Mouse (Mus musculus): ENCODE data around the gene Pmepa1.

Pmepa1 gene

DNA sequence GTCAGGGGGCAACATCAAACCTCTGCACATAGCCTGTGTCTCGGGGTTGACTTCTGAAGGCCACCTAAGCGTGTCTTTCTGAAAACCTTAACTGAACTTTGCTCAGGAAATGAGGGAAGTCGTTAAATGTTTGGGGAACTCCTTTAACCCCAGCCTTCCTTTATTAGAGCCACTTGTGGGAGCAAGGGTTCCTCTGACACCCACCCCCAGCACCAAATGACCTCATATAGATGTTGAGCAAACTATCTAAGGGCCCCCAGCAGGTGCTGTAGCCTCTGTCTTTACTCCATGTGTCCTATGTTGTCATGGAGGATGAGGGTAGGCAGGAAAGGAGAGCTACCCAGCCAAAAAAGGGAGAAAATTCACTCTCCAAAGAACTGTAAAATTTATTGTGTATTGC is 52.2 kb downstream of the Pmepa1 start:
- TF ChIP-seq CTCF (conservative IDR thresholded peaks at IDR 0.05; ENCODE audit: low read length) (no peak), NANOG (IDR thresholded peaks at IDR 0.05; ENCODE audit: borderline replicate concordance, low read length) (no peak), POU5F1 (IDR thresholded peaks at IDR 0.05; ENCODE audit: borderline replicate concordance, low read length) (no peak)

DNA sequence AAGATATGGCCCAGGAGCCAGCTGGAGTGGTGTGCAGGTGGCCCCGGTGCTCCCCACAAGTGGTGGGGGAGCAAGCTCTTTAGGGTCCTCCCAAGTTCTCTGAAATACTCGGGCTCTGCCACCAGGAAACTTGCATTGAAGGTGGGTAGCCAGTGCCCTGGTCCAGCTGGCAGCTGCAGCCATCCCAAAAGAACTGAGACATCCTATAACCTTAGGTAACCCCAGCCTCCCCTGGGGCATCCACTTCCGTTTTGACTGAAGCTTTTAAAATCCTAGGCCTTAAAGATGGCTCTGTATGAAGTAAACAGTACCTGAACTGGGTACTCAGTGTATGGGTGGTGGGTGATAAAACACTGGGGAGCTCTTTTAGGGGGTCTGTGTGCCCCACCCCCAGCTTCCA is 52.8 kb downstream of the Pmepa1 start:
- Histone ChIP-seq H3K9me3 (ENCODE audit: low read length) (no peaks in the 10 kb centered on the region), H3K4me1 (replicated peaks; ENCODE audit: low read depth, low read length) (peaks cover 71% of the 10 kb centered on the region), H3K27me3 (ENCODE audit: insufficient read depth, low read length) (no peaks in the 10 kb centered on the region; the same call in 1 of the 2 replicates), H3K4me3 (replicated peaks; ENCODE audit: low read length) (no peak overlapping the region), H3K36me3 (ENCODE audit: insufficient read depth, low read length) (peaks cover 15% of the 10 kb centered on the region)
- no peak for TF ChIP-seq NANOG (IDR thresholded peaks at IDR 0.05; ENCODE audit: borderline replicate concordance, low read length)

More for the DNA sequence above, 52.2 kb downstream of the Pmepa1 start:
- Histone ChIP-seq H3K36me3 (ENCODE audit: insufficient read depth, low read length) (peaks cover 20% of the 10 kb centered on the region), H3K4me3 (replicated peaks; ENCODE audit: low read length) (peak overlapping the region; percentile 17; the same call in 1 of the 2 replicates), H3K9me3 (ENCODE audit: low read length) (no peaks in the 10 kb centered on the region), H3K27me3 (ENCODE audit: insufficient read depth, low read length) (no peaks in the 10 kb centered on the region; the same call in 1 of the 2 replicates), H3K4me1 (replicated peaks; ENCODE audit: low read depth, low read length) (peaks cover 71% of the 10 kb centered on the region)

DNA sequence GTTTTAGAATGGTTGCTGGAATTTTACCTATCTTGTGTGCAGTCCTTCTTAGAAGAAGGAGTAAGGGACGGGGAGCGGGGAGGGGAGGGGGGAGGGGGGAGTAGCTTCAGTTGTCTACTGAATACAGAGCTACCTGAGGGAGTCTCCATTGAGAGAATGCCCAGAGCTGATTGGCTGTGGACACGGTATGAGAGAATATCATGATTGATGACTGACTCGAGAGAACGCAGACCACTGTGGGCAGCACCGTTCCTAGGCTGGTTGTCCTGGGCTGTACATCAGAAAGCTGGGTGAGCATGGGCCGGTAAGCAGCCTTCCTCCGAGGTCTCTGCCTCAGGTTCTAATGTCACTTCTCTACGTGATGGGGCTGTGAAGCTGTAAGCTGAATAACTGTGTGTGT is 55.6 kb downstream of the Pmepa1 start:
- no peak overlapping the region for H3K4me3 ChIP-seq (replicated peaks; ENCODE audit: low read length)
- H3K27me3 ChIP-seq (ENCODE audit: insufficient read depth, low read length), result peaks cover 16% of the 10 kb centered on the region
- H3K36me3 ChIP-seq (ENCODE audit: insufficient read depth, low read length), result no peaks in the 10 kb centered on the region
- H3K4me1 ChIP-seq (replicated peaks; ENCODE audit: low read depth, low read length), result peaks cover 66% of the 10 kb centered on the region
- H3K9me3 ChIP-seq (ENCODE audit: low read length), result no peaks in the 10 kb centered on the region
- TF ChIP-seq POU5F1 (IDR thresholded peaks at IDR 0.05; ENCODE audit: borderline replicate concordance, low read length), result no peak
- no peak for TF ChIP-seq CTCF (conservative IDR thresholded peaks at IDR 0.05; ENCODE audit: low read length)
- TF ChIP-seq NANOG (IDR thresholded peaks at IDR 0.05; ENCODE audit: borderline replicate concordance, low read length), result no peak

DNA sequence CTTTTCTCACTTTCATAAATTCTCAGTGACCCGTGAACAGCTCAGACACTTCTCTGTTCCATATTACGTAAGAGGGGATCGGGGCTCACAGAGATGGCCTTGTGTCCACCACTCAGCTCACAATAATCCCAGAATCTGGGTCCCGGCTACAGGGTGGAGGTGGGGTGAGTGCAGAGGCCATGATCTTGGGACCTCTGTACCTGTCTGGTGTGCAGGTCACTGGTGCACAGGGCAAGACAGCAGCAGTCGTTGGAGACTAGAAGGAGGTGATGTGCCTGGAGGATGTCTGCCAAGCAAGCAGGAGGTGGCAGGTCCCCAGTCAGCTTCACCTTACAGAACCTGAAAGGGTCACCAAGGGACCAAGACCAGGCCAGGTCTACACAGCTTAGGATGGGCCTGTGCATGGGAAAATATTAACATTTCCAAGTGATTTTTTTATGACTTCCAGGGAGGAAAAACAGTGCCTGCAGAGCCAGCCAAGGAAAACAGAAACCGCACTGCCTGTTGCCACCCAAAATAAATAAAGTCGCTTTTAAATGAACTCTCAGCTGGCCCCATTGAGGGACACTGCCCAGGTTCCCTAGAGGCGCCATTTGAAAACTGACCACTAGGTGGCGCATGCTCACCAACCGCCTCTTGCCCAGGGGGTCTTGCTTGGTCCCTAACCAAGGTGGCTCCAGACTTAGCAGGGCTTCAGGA is 56.9 kb downstream of the Pmepa1 start:
- H3K36me3 ChIP-seq (ENCODE audit: insufficient read depth, low read length), result no peaks in the 10 kb centered on the region
- H3K9me3 ChIP-seq (ENCODE audit: low read length), result no peaks in the 10 kb centered on the region
- peaks cover 16% of the 10 kb centered on the region for H3K27me3 ChIP-seq (ENCODE audit: insufficient read depth, low read length)
- TF ChIP-seq CTCF (conservative IDR thresholded peaks at IDR 0.05; ENCODE audit: low read length) (peak; percentile 94), POU5F1 (IDR thresholded peaks at IDR 0.05; ENCODE audit: borderline replicate concordance, low read length) (no peak)
- peaks cover 52% of the 10 kb centered on the region for H3K4me1 ChIP-seq (replicated peaks; ENCODE audit: low read depth, low read length)
- no peak overlapping the region for H3K4me3 ChIP-seq (replicated peaks; ENCODE audit: low read length)

- TF ChIP-seq CTCF (conservative IDR thresholded peaks at IDR 0.05; ENCODE audit: low read length), result no peak
- no peak for TF ChIP-seq POU5F1 (IDR thresholded peaks at IDR 0.05; ENCODE audit: borderline replicate concordance, low read length)
- no peak for TF ChIP-seq NANOG (IDR thresholded peaks at IDR 0.05; ENCODE audit: borderline replicate concordance, low read length)
- 0 out of 2 replicates have a peak within 1 kb of the TSS, but pooled peaks have one; percentile 0 for H3K4me3 ChIP-seq (replicated peaks; ENCODE audit: low read length)
Observed at GRCm38 (mm10) chr2:173218416-173219141, 57.8 kb downstream of the Pmepa1 start, which contains the start of gene Zbp1. TSS of gene Zbp1 (minus strand) at chr2:173218923.

DNA sequence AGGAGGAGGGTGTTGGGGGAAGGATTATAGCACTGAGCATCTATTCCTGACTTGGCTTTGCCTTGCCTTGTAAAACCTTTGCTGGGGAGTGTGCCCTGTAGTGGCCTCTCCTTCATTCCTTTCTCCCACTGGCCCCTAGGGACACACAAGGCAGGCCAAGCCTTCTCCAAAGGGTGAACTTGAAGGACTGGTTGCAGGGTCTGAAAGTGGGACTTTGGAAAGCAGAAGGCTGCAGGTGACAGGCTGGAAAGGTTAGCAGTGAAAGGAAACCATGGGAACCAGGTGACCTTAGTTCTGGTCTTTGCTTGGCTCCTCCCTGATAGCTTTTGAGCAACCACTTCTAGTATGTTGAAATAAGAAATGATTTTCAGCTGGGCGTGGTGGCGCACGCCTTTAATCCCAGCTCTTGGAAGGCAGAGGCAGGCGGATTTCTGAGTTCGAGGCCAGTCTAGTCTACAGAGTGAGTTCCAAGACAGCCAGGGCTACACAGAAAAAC is 58.5 kb downstream of the Pmepa1 start:
- Histone ChIP-seq H3K4me3 (replicated peaks; ENCODE audit: low read length) (no peak overlapping the region), H3K36me3 (ENCODE audit: insufficient read depth, low read length) (no peaks in the 10 kb centered on the region)
- TF ChIP-seq CTCF (conservative IDR thresholded peaks at IDR 0.05; ENCODE audit: low read length) (no peak), NANOG (IDR thresholded peaks at IDR 0.05; ENCODE audit: borderline replicate concordance, low read length) (no peak), POU5F1 (IDR thresholded peaks at IDR 0.05; ENCODE audit: borderline replicate concordance, low read length) (no peak)

More at GRCm38 (mm10) chr2:173218416-173219141, 57.8 kb downstream of the Pmepa1 start, which contains the start of gene Zbp1:
- Histone ChIP-seq H3K36me3 (ENCODE audit: insufficient read depth, low read length) (no peaks in the 10 kb centered on the region), H3K4me1 (replicated peaks; ENCODE audit: low read depth, low read length) (peaks cover 44% of the 10 kb centered on the region), H3K27me3 (ENCODE audit: insufficient read depth, low read length) (peaks cover 19% of the 10 kb centered on the region), H3K9me3 (ENCODE audit: low read length) (no peaks in the 10 kb centered on the region)

GRCm38 (mm10) chr2:173217246-173217645 is 59.1 kb downstream of the Pmepa1 start:
- H3K4me1 ChIP-seq (replicated peaks; ENCODE audit: low read depth, low read length), result peaks cover 35% of the 10 kb centered on the region
- H3K4me3 ChIP-seq (replicated peaks; ENCODE audit: low read length), result 0 out of 2 replicates have a peak overlapping the region, but pooled peaks have one; percentile 1
- TF ChIP-seq NANOG (IDR thresholded peaks at IDR 0.05; ENCODE audit: borderline replicate concordance, low read length) (no peak), CTCF (conservative IDR thresholded peaks at IDR 0.05; ENCODE audit: low read length) (no peak), POU5F1 (IDR thresholded peaks at IDR 0.05; ENCODE audit: borderline replicate concordance, low read length) (no peak)
- H3K36me3 ChIP-seq (ENCODE audit: insufficient read depth, low read length), result no peaks in the 10 kb centered on the region
- H3K9me3 ChIP-seq (ENCODE audit: low read length), result no peaks in the 10 kb centered on the region
- peaks cover 19% of the 10 kb centered on the region for H3K27me3 ChIP-seq (ENCODE audit: insufficient read depth, low read length)

More for the DNA sequence above, 58.5 kb downstream of the Pmepa1 start:
- peaks cover 19% of the 10 kb centered on the region for H3K27me3 ChIP-seq (ENCODE audit: insufficient read depth, low read length)
- no peaks in the 10 kb centered on the region for H3K9me3 ChIP-seq (ENCODE audit: low read length)
- peaks cover 36% of the 10 kb centered on the region for H3K4me1 ChIP-seq (replicated peaks; ENCODE audit: low read depth, low read length)

- TF ChIP-seq NANOG (IDR thresholded peaks at IDR 0.05; ENCODE audit: borderline replicate concordance, low read length), result no peak
- TF ChIP-seq POU5F1 (IDR thresholded peaks at IDR 0.05; ENCODE audit: borderline replicate concordance, low read length), result no peak
- no peak for TF ChIP-seq CTCF (conservative IDR thresholded peaks at IDR 0.05; ENCODE audit: low read length)
- Histone ChIP-seq H3K27me3 (ENCODE audit: insufficient read depth, low read length) (peaks cover 19% of the 10 kb centered on the region), H3K9me3 (ENCODE audit: low read length) (no peaks in the 10 kb centered on the region), H3K4me1 (replicated peaks; ENCODE audit: low read depth, low read length) (peaks cover 35% of the 10 kb centered on the region), H3K4me3 (replicated peaks; ENCODE audit: low read length) (0 out of 2 replicates have a peak overlapping the region, but pooled peaks have one; percentile 1), H3K36me3 (ENCODE audit: insufficient read depth, low read length) (no peaks in the 10 kb centered on the region)
Observed at GRCm38 (mm10) chr2:173216840-173217239, 59.5 kb downstream of the Pmepa1 start.

Data from E14TG2a.4 (cell line).